Mouse (Mus musculus) heart, postnatal 0 days (tissue): Measurements from ENCODE around the gene Lrrc8c. TPM values are rescaled to one million over a fixed set of nuclear protein-coding genes. Genes with fewer than 3 reads are reported as not detected.

Source experiments
- ATAC-seq: fragments of 200-750 bp; cut with Nextera tagmentation; 2 replicates; pipeline ENCODE4 v1.8.0; 2017; ENCODE audit warnings: low read depth, moderate number of reproducible peaks, moderate library complexity; ENCODE audit not compliant: insufficient read depth
- DNase-seq: peaks from one replicate; pipeline ENCODE4 v3.0.0-alpha.2; 2016; ENCODE audit warnings: low spot score
- H3K27ac ChIP-seq: fragments of 300-500 bp; sonication (generic); 2 replicates; pipeline ENCODE4 v1.5.1; 2014; ENCODE audit warnings: low read depth, mild to moderate bottlenecking
- H3K27me3 ChIP-seq: fragments of 300-500 bp; sonication (generic); 2 replicates; pipeline ENCODE4 v1.6.1; 2014; ENCODE audit warnings: low read length, mixed read lengths; ENCODE audit not compliant: control insufficient read depth, insufficient read depth
- H3K36me3 ChIP-seq: fragments of 300-500 bp; sonication (generic); replicated peaks from 2 replicates; pipeline ENCODE4 v1.6.1; 2014; ENCODE audit warnings: low read length, mixed read lengths; ENCODE audit not compliant: control insufficient read depth, insufficient read depth
- H3K4me1 ChIP-seq: fragments of 300-500 bp; sonication (generic); 2 replicates; pipeline ENCODE4 v1.6.1; 2014; ENCODE audit warnings: antibody characterized with exemption; ENCODE audit not compliant: control insufficient read depth, insufficient read depth
- H3K4me2 ChIP-seq: fragments of 300-500 bp; sonication (generic); 2 replicates; pipeline ENCODE4 v1.6.1; 2014; ENCODE audit warnings: low read depth, mild to moderate bottlenecking, low read length, moderate library complexity
- H3K4me3 ChIP-seq: fragments of 300-500 bp; sonication (generic); 2 replicates; pipeline ENCODE4 v1.5.1; 2014; ENCODE audit warnings: low read depth, low read length
- H3K9ac ChIP-seq: fragments of 300-500 bp; sonication (generic); replicated peaks from 2 replicates; pipeline ENCODE4 v1.6.1; 2014; ENCODE audit warnings: low read depth, low read length, mixed read lengths
- H3K9me3 ChIP-seq: fragments of 300-500 bp; sonication (generic); replicated peaks from 2 replicates; pipeline ENCODE4 v1.6.1; 2016; ENCODE audit warnings: low read length; ENCODE audit not compliant: control insufficient read depth
- CTCF ChIP-seq: IDR thresholded peaks from 2 replicates; pipeline ENCODE4 v1.5.1; 2016; ENCODE audit warnings: antibody characterized with exemption, control low read depth, low read depth
- EP300 ChIP-seq: IDR thresholded peaks from 2 replicates; pipeline ENCODE4 v1.6.1; 2016; ENCODE audit warnings: antibody characterized with exemption, low read depth
- WGBS: fragments of 180-500 bp; shearing (Covaris S2); extraction: QIAGEN DNeasy Blood & Tissue Kit; methylation state at CpG from one replicate; pipeline ENCODE4 v1.1.7; 2014; 5-methylcytosine and 5-hydroxymethylcytosine counted together
- polyA plus RNA-seq: library from polyadenylated mRNA; unstranded; fragments of >200 nt; fragmentation: Nextera tagmentation; extraction: Ambion mirVana; gene quantifications from 2 replicates; pipeline ENCODE4 v1.2.1, GENCODE M21; 2015
- total RNA-seq: library from RNA; depleted of rRNA; stranded (reverse); fragments of >200 nt; gene quantifications from 2 replicates; pipeline ENCODE4 v1.2.3, GENCODE M21; 2014; ENCODE audit warnings: low replicate concordance

Gene Lrrc8c
- total and polyA plus RNA-seq, 2 experiments from 2014 or later = 5.0 to 14.9 TPM

DNA sequence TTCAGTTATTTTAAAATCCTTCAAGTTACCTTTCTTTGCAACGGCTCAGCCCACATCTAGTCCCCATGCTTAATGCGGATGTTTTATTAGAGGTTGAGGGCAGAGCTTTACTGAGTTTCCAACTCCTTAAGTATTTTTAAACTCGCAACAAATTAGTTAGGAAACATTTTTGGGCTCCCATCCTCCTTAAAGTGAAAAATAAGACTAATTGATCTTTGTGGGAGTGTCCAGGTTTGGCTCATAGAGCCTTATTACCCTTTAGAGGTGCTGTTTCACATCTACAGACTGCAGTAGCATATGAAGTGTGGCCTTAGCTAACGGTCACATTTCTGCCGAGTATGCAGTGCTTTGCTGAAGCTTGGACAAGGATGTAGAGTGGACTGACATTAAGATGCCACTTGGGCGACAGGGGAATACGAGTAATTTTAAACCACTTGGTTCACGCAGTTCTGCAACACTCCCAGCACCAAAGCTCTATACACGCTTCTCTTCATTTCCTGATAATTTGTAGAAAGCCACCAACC, 1.3 kb downstream of the Lrrc8c start:
- H3K27ac ChIP-seq = 0 out of 2 replicates have a peak overlapping the region, but pooled peaks have one; percentile 30
- TF ChIP-seq CTCF = no peak
- TF ChIP-seq EP300 = no peak
- no peaks in the 10 kb centered on the region for H3K9me3 ChIP-seq
- no peak for ATAC-seq
- WGBS = 22% methylated on average over 9 of the region's 9 CpGs
- peak overlapping the region; percentile 76 for H3K9ac ChIP-seq
- DNase-seq = no peak
- H3K4me2 ChIP-seq = peak overlapping the region; percentile 94
- H3K4me1 ChIP-seq = peaks cover 36% of the 10 kb centered on the region
- no peaks in the 10 kb centered on the region for H3K27me3 ChIP-seq
- peak overlapping the region; percentile 95 for H3K4me3 ChIP-seq
- H3K36me3 ChIP-seq = peaks cover 4% of the 10 kb centered on the region; the same call in 1 of the 2 replicates

- peak overlapping the region; percentile 51 for H3K27ac ChIP-seq
- H3K9ac ChIP-seq = 0 out of 2 replicates have a peak overlapping the region, but pooled peaks have one; percentile 28
- WGBS = 20% methylated on average over 3 of the region's 3 CpGs
- H3K4me1 ChIP-seq = peaks cover 51% of the 10 kb centered on the region
- no peak for ATAC-seq
- H3K4me3 ChIP-seq = no peak overlapping the region
- peak; percentile 64 for DNase-seq
- TF ChIP-seq CTCF (no peak), EP300 (no peak)
- peaks cover 4% of the 10 kb centered on the region; the same call in 1 of the 2 replicates for H3K36me3 ChIP-seq
- no peaks in the 10 kb centered on the region for H3K9me3 ChIP-seq
- H3K27me3 ChIP-seq = no peaks in the 10 kb centered on the region
- peak overlapping the region; percentile 34 for H3K4me2 ChIP-seq
Measured at GRCm38 (mm10) chr5:105523452-105523851, 4.3 kb downstream of the Lrrc8c start.

DNA sequence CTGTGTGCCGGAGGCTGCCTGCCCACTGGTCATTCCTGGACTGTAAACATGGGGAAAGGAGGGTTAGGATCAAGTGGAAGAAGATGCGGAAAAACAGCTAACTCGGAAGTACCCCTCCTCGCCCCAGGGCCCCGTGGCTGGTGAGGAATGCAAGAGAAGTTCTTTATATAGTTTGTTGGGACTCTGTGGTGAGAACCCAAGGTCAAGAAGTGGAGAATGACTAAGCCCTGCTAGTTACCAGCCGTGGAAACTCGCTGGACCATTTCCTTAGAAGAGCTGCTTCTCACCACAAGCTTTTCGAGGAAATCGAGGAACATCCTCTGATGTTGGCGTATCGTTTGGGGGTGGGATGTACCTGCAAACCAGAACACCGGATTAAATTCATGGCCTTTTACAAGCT, 5.8 kb downstream of the Lrrc8c start:
- DNase-seq = no peak
- TF ChIP-seq EP300 (no peak), CTCF (no peak)
- H3K9ac ChIP-seq = no peak overlapping the region
- H3K9me3 ChIP-seq = no peaks in the 10 kb centered on the region
- WGBS = 63% methylated on average over 12 of the region's 12 CpGs
- 0 out of 2 replicates have a peak overlapping the region, but pooled peaks have one; percentile 23 for H3K27ac ChIP-seq
- H3K4me2 ChIP-seq = no peak overlapping the region
- ATAC-seq = no peak
- H3K36me3 ChIP-seq = peaks cover 4% of the 10 kb centered on the region; the same call in 1 of the 2 replicates
- peaks cover 60% of the 10 kb centered on the region for H3K4me1 ChIP-seq
- H3K27me3 ChIP-seq = no peaks in the 10 kb centered on the region
- H3K4me3 ChIP-seq = no peak overlapping the region

GRCm38 (mm10) chr5:105526107-105526645, 7.0 kb downstream of the Lrrc8c start:
- no peak overlapping the region for H3K9ac ChIP-seq
- WGBS = 90% methylated on average over 4 of the region's 4 CpGs
- H3K36me3 ChIP-seq = peaks cover 4% of the 10 kb centered on the region; the same call in 1 of the 2 replicates
- H3K4me2 ChIP-seq = no peak overlapping the region
- no peaks in the 10 kb centered on the region for H3K27me3 ChIP-seq
- H3K4me3 ChIP-seq = no peak overlapping the region
- ATAC-seq (no peak), DNase-seq (no peak)
- peaks cover 62% of the 10 kb centered on the region for H3K4me1 ChIP-seq
- no peaks in the 10 kb centered on the region for H3K9me3 ChIP-seq
- TF ChIP-seq EP300 = no peak
- no peak for TF ChIP-seq CTCF
- H3K27ac ChIP-seq = peak overlapping the region; percentile 11; the same call in 1 of the 2 replicates

DNA sequence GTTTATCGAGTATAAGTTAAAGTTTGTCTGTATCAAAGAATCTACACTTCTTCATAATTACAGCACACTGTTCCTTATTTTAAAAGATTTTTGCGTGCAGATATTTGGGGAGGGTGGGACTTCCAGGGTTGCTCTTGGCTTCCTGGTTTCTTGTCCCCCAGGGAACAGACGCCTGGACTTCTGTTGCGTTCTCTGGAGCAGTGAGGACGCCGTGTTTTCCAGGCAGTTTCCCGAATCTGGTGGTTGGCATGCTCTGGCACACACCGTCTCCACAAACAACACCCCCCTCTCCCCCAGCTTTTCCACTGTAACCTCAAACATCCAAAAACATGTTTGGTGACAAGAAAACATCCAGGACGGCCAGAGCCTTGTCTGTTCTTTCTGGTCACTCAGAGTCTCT, 7.6 kb downstream of the Lrrc8c start:
- H3K27ac ChIP-seq = no peak overlapping the region
- H3K4me1 ChIP-seq = peaks cover 63% of the 10 kb centered on the region
- DNase-seq (no peak), ATAC-seq (no peak)
- H3K27me3 ChIP-seq = no peaks in the 10 kb centered on the region
- TF ChIP-seq EP300 = no peak
- TF ChIP-seq CTCF = no peak
- H3K36me3 ChIP-seq = peaks cover 8% of the 10 kb centered on the region; the same call in 1 of the 2 replicates
- H3K9me3 ChIP-seq = no peaks in the 10 kb centered on the region
- H3K4me2 ChIP-seq = no peak overlapping the region
- 58% methylated on average over 9 of the region's 9 CpGs for WGBS
- no peak overlapping the region for H3K9ac ChIP-seq
- no peak overlapping the region for H3K4me3 ChIP-seq
